Mouse (Mus musculus) MEL (cell line): ENCODE data around the gene Gpn2. TPM values are rescaled to one million over a fixed set of nuclear protein-coding genes. Genes with fewer than 3 reads are reported as not detected.
A peak's percentile ranks its signal among the peaks of the same experiment; 100 is the strongest.

Experiments used
- DNase-seq: peaks from one replicate; pipeline ENCODE4 v3.0.0; 2011; ENCODE audit warnings: low read depth, low spot score
- H3K27ac ChIP-seq: 2 replicates; pipeline ENCODE4 v1.5.1; 2012; ENCODE audit warnings: low read depth, mild to moderate bottlenecking, control low read depth, low read length, moderate library complexity; ENCODE audit not compliant: control insufficient read depth
- H3K27me3 ChIP-seq, 2 experiments: fragments of 150-350 bp in 1 of 2; sonication (generic) in 1 of 2; 2 replicates each; pipeline ENCODE4 v1.6.1; 2012; ENCODE audit warnings: low read length in 2 of 2, mild to moderate bottlenecking in 2 of 2, improper control_type of control experiment in 1 of 2, moderate library complexity in 1 of 2; ENCODE audit not compliant: insufficient read depth in 2 of 2, control insufficient read depth in 1 of 2
- H3K36me3 ChIP-seq, 2 experiments: 2 replicates each; pipeline ENCODE4 v1.6.1; 2012 to 2014; ENCODE audit warnings: low read length in 2 of 2, improper control_type of control experiment in 1 of 2, inconsistent platforms in 1 of 2, mild to moderate bottlenecking in 1 of 2; ENCODE audit not compliant: insufficient read depth in 2 of 2, control insufficient read depth in 1 of 2
- H3K4me1 ChIP-seq, 2 experiments: fragments of 150-350 bp in 1 of 2; sonication (generic) in 1 of 2; 2 replicates each; pipeline ENCODE4 v1.6.1; 2012; ENCODE audit warnings: low read length in 2 of 2, improper control_type of control experiment in 1 of 2, mild to moderate bottlenecking in 1 of 2; ENCODE audit not compliant: insufficient read depth in 2 of 2, control insufficient read depth in 1 of 2
- H3K4me3 ChIP-seq, 2 experiments: fragments of 150-350 bp in 1 of 2; sonication (generic) in 1 of 2; 2 replicates each; pipeline ENCODE4 v1.5.1; 2012; ENCODE audit warnings: low read depth in 2 of 2, low read length in 2 of 2, mild to moderate bottlenecking in 2 of 2, moderate library complexity in 2 of 2, control low read depth in 1 of 2, improper control_type of control experiment in 1 of 2; ENCODE audit not compliant: control insufficient read depth in 1 of 2, insufficient read depth in 1 of 2
- H3K79me2 ChIP-seq: 2 replicates; pipeline ENCODE4 v1.6.1; 2012; ENCODE audit warnings: mild to moderate bottlenecking, low read length, moderate library complexity; ENCODE audit not compliant: control insufficient read depth, poor library complexity, insufficient read depth
- H3K9ac ChIP-seq: 2 replicates; pipeline ENCODE4 v1.6.1; 2012; ENCODE audit warnings: low read depth, mild to moderate bottlenecking, control low read depth, low read length, moderate library complexity; ENCODE audit not compliant: control insufficient read depth, poor library complexity, severe bottlenecking
- H3K9me3 ChIP-seq: fragments of 150-350 bp; sonication (generic); replicated peaks from 2 replicates; pipeline ENCODE4 v1.6.1; 2012; ENCODE audit warnings: mild to moderate bottlenecking, low read length, improper control_type of control experiment, moderate library complexity; ENCODE audit not compliant: insufficient read depth
- BHLHE40 ChIP-seq: IDR thresholded peaks from 2 replicates; pipeline ENCODE4 v1.6.1; 2012; ENCODE audit warnings: low read depth, mild to moderate bottlenecking, inconsistent platforms, low read length, improper control_type of control experiment, borderline replicate concordance
- CHD1 ChIP-seq: IDR thresholded peaks from 2 replicates; pipeline ENCODE4 v1.6.1; 2012; ENCODE audit warnings: low read depth, mild to moderate bottlenecking, inconsistent platforms, low read length, improper control_type of control experiment
- CHD2 ChIP-seq: IDR thresholded peaks from 2 replicates; pipeline ENCODE4 v1.6.1; 2011; ENCODE audit warnings: low read length, improper control_type of control experiment
- CTCF ChIP-seq, 3 experiments: IDR thresholded peaks in 2 of 3; conservative IDR thresholded peaks in 1 of 3; 2 replicates each; pipeline ENCODE4 v1.5.1; 2011 to 2012; ENCODE audit warnings: low read length in 3 of 3, low read depth in 2 of 3, mild to moderate bottlenecking in 2 of 3, improper control_type of control experiment in 1 of 3, inconsistent platforms in 1 of 3, mixed read lengths in 1 of 3, moderate library complexity in 1 of 3; ENCODE audit not compliant: control insufficient read depth in 1 of 3, insufficient read depth in 1 of 3, poor library complexity in 1 of 3, severe bottlenecking in 1 of 3
- E2F4 ChIP-seq: IDR thresholded peaks from 2 replicates; pipeline ENCODE4 v1.6.1; 2011; ENCODE audit warnings: low read depth, low read length, improper control_type of control experiment, borderline replicate concordance
- ELF1 ChIP-seq: IDR thresholded peaks from 2 replicates; pipeline ENCODE4 v1.6.1; 2014; ENCODE audit warnings: low read depth, mild to moderate bottlenecking, inconsistent platforms, low read length, improper control_type of control experiment, moderate library complexity
- EP300 ChIP-seq, 2 experiments: IDR thresholded peaks; 2 replicates each; pipeline ENCODE4 v1.6.1; 2011; ENCODE audit warnings: improper control_type of control experiment in 2 of 2, low read length in 2 of 2, low read depth in 1 of 2, mild to moderate bottlenecking in 1 of 2
- ETS1 ChIP-seq: IDR thresholded peaks from 2 replicates; pipeline ENCODE4 v1.6.1; 2012; ENCODE audit warnings: low read depth, mild to moderate bottlenecking, inconsistent platforms, low read length, improper control_type of control experiment, moderate library complexity
- GABPA ChIP-seq: IDR thresholded peaks from 2 replicates; pipeline ENCODE4 v1.6.1; 2012; ENCODE audit warnings: low read depth, mild to moderate bottlenecking, inconsistent platforms, low read length, improper control_type of control experiment, moderate library complexity
- GATA1 ChIP-seq: IDR thresholded peaks from 2 replicates; pipeline ENCODE4 v1.6.1; 2011; ENCODE audit warnings: low read depth, low read length, improper control_type of control experiment
- HCFC1 ChIP-seq: IDR thresholded peaks from 2 replicates; pipeline ENCODE4 v1.6.1; 2012; ENCODE audit warnings: low read depth, mild to moderate bottlenecking, inconsistent platforms, low read length, improper control_type of control experiment, moderate library complexity
- JUND ChIP-seq: IDR thresholded peaks from 2 replicates; pipeline ENCODE4 v1.6.1; 2011; ENCODE audit warnings: low read depth, mild to moderate bottlenecking, improper control_type of control experiment, low read length
- KAT2A ChIP-seq: conservative IDR thresholded peaks from 2 replicates; pipeline ENCODE4 v1.6.1; 2012; ENCODE audit warnings: low read depth, low read length, improper control_type of control experiment, inconsistent platforms
- MAFK ChIP-seq: IDR thresholded peaks from 2 replicates; pipeline ENCODE4 v1.6.1; 2011; ENCODE audit warnings: low read depth, mild to moderate bottlenecking, low read length, improper control_type of control experiment, borderline replicate concordance
- MAX ChIP-seq: IDR thresholded peaks from 2 replicates; pipeline ENCODE4 v1.6.1; 2011; ENCODE audit warnings: low read length, improper control_type of control experiment
- MAZ ChIP-seq: IDR thresholded peaks from 2 replicates; pipeline ENCODE4 v1.6.1; 2012; ENCODE audit warnings: low read depth, mild to moderate bottlenecking, inconsistent platforms, low read length, improper control_type of control experiment
- MEF2A ChIP-seq: IDR thresholded peaks from 2 replicates; pipeline ENCODE4 v1.6.1; 2014; ENCODE audit warnings: low read depth, mild to moderate bottlenecking, inconsistent platforms, low read length, improper control_type of control experiment; ENCODE audit not compliant: poor library complexity, insufficient replicate concordance, severe bottlenecking; ENCODE audit errors: extremely low read depth
- MXI1 ChIP-seq: IDR thresholded peaks from 2 replicates; pipeline ENCODE4 v1.6.1; 2011; ENCODE audit warnings: mild to moderate bottlenecking, low read depth, low read length, improper control_type of control experiment
- MYB ChIP-seq: IDR thresholded peaks from 2 replicates; pipeline ENCODE4 v1.6.1; 2011; ENCODE audit warnings: mild to moderate bottlenecking, low read depth, low read length, improper control_type of control experiment
- MYC ChIP-seq: IDR thresholded peaks from 2 replicates; pipeline ENCODE4 v1.6.1; 2011; ENCODE audit warnings: low read depth, mild to moderate bottlenecking, low read length, improper control_type of control experiment, moderate library complexity
- NRF1 ChIP-seq: IDR thresholded peaks from 2 replicates; pipeline ENCODE4 v1.6.1; 2014; ENCODE audit warnings: low read depth, mild to moderate bottlenecking, inconsistent platforms, low read length, improper control_type of control experiment, moderate library complexity; ENCODE audit not compliant: poor library complexity, insufficient read depth, severe bottlenecking
- POLR2A ChIP-seq, 2 experiments: IDR thresholded peaks; 2 replicates each; pipeline ENCODE4 v1.6.1; 2011 to 2012; ENCODE audit warnings: low read length in 2 of 2, mild to moderate bottlenecking in 2 of 2, control low read depth in 1 of 2, improper control_type of control experiment in 1 of 2, low read depth in 1 of 2, moderate library complexity in 1 of 2; ENCODE audit not compliant: control insufficient read depth in 1 of 2, insufficient read depth in 1 of 2, poor library complexity in 1 of 2
- POLR2AphosphoS5 ChIP-seq: IDR thresholded peaks from 2 replicates; pipeline ENCODE4 v1.6.1; 2012; ENCODE audit warnings: low read depth, borderline replicate concordance, mild to moderate bottlenecking, inconsistent platforms, low read length, moderate library complexity, mixed read lengths
- RCOR1 ChIP-seq: IDR thresholded peaks from 2 replicates; pipeline ENCODE4 v1.6.1; 2012; ENCODE audit warnings: low read depth, mild to moderate bottlenecking, inconsistent platforms, low read length, improper control_type of control experiment
- SIN3A ChIP-seq: IDR thresholded peaks from 2 replicates; pipeline ENCODE4 v1.6.1; 2012; ENCODE audit warnings: low read length, improper control_type of control experiment, inconsistent platforms
- SMC3 ChIP-seq: IDR thresholded peaks from 2 replicates; pipeline ENCODE4 v1.6.1; 2011; ENCODE audit warnings: low read depth, low read length, improper control_type of control experiment
- TAL1 ChIP-seq: IDR thresholded peaks from 2 replicates; pipeline ENCODE4 v1.6.1; 2012; ENCODE audit warnings: mild to moderate bottlenecking, inconsistent platforms, low read length, moderate library complexity, mixed read lengths
- TBP ChIP-seq: IDR thresholded peaks from 2 replicates; pipeline ENCODE4 v1.8.0; 2011; ENCODE audit warnings: low read depth, low read length, improper control_type of control experiment
- TCF12 ChIP-seq: IDR thresholded peaks from 2 replicates; pipeline ENCODE4 v1.6.1; 2014; ENCODE audit warnings: low read depth, mild to moderate bottlenecking, inconsistent platforms, low read length, improper control_type of control experiment, moderate library complexity
- UBTF ChIP-seq: IDR thresholded peaks from 2 replicates; pipeline ENCODE4 v1.6.1; 2012; ENCODE audit warnings: low read depth, mild to moderate bottlenecking, inconsistent platforms, low read length, improper control_type of control experiment, moderate library complexity, borderline replicate concordance; ENCODE audit not compliant: insufficient read depth
- USF1 ChIP-seq: IDR thresholded peaks from 2 replicates; pipeline ENCODE4 v1.6.1; 2014; ENCODE audit warnings: low read depth, mild to moderate bottlenecking, inconsistent platforms, low read length, improper control_type of control experiment, moderate library complexity
- USF2 ChIP-seq, 2 experiments: IDR thresholded peaks; 2 replicates each; pipeline ENCODE4 v1.6.1; 2011 to 2012; ENCODE audit warnings: improper control_type of control experiment in 2 of 2, low read length in 2 of 2, borderline replicate concordance in 1 of 2, inconsistent platforms in 1 of 2, low read depth in 1 of 2, mild to moderate bottlenecking in 1 of 2; ENCODE audit not compliant: insufficient read depth in 1 of 2
- ZC3H11A ChIP-seq: IDR thresholded peaks from 2 replicates; pipeline ENCODE4 v1.6.1; 2012; ENCODE audit warnings: low read depth, mild to moderate bottlenecking, inconsistent platforms, low read length, improper control_type of control experiment
- ZKSCAN1 ChIP-seq: IDR thresholded peaks from 2 replicates; pipeline ENCODE4 v1.6.1; 2012; ENCODE audit warnings: low read depth, mild to moderate bottlenecking, inconsistent platforms, low read length, improper control_type of control experiment, moderate library complexity
- ZMIZ1 ChIP-seq: IDR thresholded peaks from 2 replicates; pipeline ENCODE4 v1.6.1; 2012; ENCODE audit warnings: low read depth, mild to moderate bottlenecking, inconsistent platforms, low read length, improper control_type of control experiment, moderate library complexity
- ZNF384 ChIP-seq: IDR thresholded peaks from 2 replicates; pipeline ENCODE4 v1.6.1; 2012; ENCODE audit warnings: low read depth, mild to moderate bottlenecking, inconsistent platforms, low read length, improper control_type of control experiment
- polyA plus RNA-seq, 2 experiments: library from polyadenylated mRNA; stranded (reverse) in 1 of 2; unstranded in 1 of 2; fragments of >175 nt in 1 of 2; fragments of >200 nt in 1 of 2; gene quantifications; 2 replicates each; pipeline versions ENCODE4 v1.2.1 to v1.2.4; 2012; ENCODE audit warnings: low replicate concordance in 2 of 2, low read depth in 1 of 2; ENCODE audit not compliant: insufficient read length in 2 of 2, insufficient read depth in 1 of 2, missing spikeins in 1 of 2
- total RNA-seq: library from RNA; depleted of rRNA; stranded (reverse); fragments of 300-350 nt; gene quantifications from 2 replicates; pipeline ENCODE4 v1.2.3, GENCODE M21; 2012

Gene Gpn2
- total and polyA plus RNA-seq, 3 experiments = 28.6 to 43.3 TPM; not detected in 1

GRCm38 (mm10) chr4:133574070-133574842 lies 9.9 kb upstream of the Gpn2 start, which contains the start of gene Gpatch3:
Gene Gpatch3 (plus strand): TSS chr4:133574745.
- no peaks in the 10 kb centered on the region for H3K27me3 ChIP-seq
- DNase-seq = peak; percentile 94
- TF ChIP-seq SMC3 (no peak), KAT2A (peak; percentile 59; the same call in 1 of the 2 replicates), EP300 (IDR thresholded peaks at IDR 0.05; ENCODE audit: low read depth in 1 of 2, low read length in 2 of 2) (no peak), JUND (no peak), HCFC1 (peak; percentile 93), ETS1 (no peak), ZMIZ1 (no peak), MYC (0 out of 2 replicates have a peak, but pooled peaks have one; percentile 41), MEF2A (no peak), MAZ (no peak), POLR2AphosphoS5 (no peak), TAL1 (no peak), E2F4 (no peak), BHLHE40 (no peak), POLR2A (IDR thresholded peaks at IDR 0.05; ENCODE audit: control insufficient read depth in 1 of 2, insufficient read depth in 1 of 2, low read depth in 1 of 2, low read length in 2 of 2, poor library complexity in 1 of 2) (peak; percentile 76 to 85; a peak in 3 of 4 replicates), UBTF (no peak), ZKSCAN1 (no peak), CHD2 (peak; percentile 98), MYB (no peak), MXI1 (peak; percentile 94), ZC3H11A (no peak), USF2 (IDR thresholded peaks at IDR 0.05; ENCODE audit: borderline replicate concordance in 1 of 2, insufficient read depth in 1 of 2, low read depth in 1 of 2, low read length in 2 of 2) (peak; percentile 60 to 73; a peak in 3 of 4 replicates), USF1 (peak; percentile 97), RCOR1 (no peak), MAFK (no peak), ELF1 (no peak), GATA1 (no peak), TBP (peak; percentile 98), TCF12 (no peak), SIN3A (peak; percentile 99), GABPA (no peak), CHD1 (no peak), MAX (peak; percentile 70), NRF1 (no peak), ZNF384 (no peak), CTCF (IDR thresholded peaks at IDR 0.05 in 2 of 3, conservative IDR thresholded peaks at IDR 0.05 in 1 of 3; ENCODE audit: control insufficient read depth in 1 of 3, insufficient read depth in 1 of 3, low read depth in 2 of 3, low read length in 3 of 3, poor library complexity in 1 of 3, severe bottlenecking in 1 of 3) (peak in 2 of 3 experiments; percentile 28 to 38; a peak in 3 of 6 replicates)

More at GRCm38 (mm10) chr4:133574070-133574842, 9.9 kb upstream of the Gpn2 start, which contains the start of gene Gpatch3:
- H3K4me3 ChIP-seq = peak within 1 kb of the TSS; percentile 54 to 84
- peaks cover 4% of the 10 kb centered on the region; the same call in 1 of the 2 replicates for H3K79me2 ChIP-seq
- no peaks in the 10 kb centered on the region for H3K4me1 ChIP-seq
- H3K36me3 ChIP-seq = no peaks in the 10 kb centered on the region
- H3K9me3 ChIP-seq = no peaks in the 10 kb centered on the region
- peak within 1 kb of the TSS; percentile 81 for H3K27ac ChIP-seq
- peak within 1 kb of the TSS; percentile 86 for H3K9ac ChIP-seq
